Mouse (Mus musculus) neural tube, embryonic 11.5 days (tissue): ENCODE results near the gene Klc1. TPM values are rescaled to one million over a fixed set of nuclear protein-coding genes. Genes with fewer than 3 reads are reported as not detected.

Experiments
- ATAC-seq: fragments of 200-750 bp; cut with Nextera tagmentation; 2 replicates; pipeline ENCODE4 v1.8.0; 2017; ENCODE audit warnings: moderate number of reproducible peaks, mild to moderate bottlenecking, moderate TSS enrichment, moderate library complexity; ENCODE audit not compliant: insufficient read depth, low FRiP score, low TSS enrichment
- DNase-seq: peaks from one replicate; pipeline ENCODE4 v3.0.0-alpha.2; 2015; ENCODE audit warnings: low spot score
- H3K27ac ChIP-seq: fragments of 300-500 bp; sonication (generic); 2 replicates; pipeline ENCODE4 v1.5.1; 2014; ENCODE audit warnings: low read depth, mild to moderate bottlenecking, low read length
- H3K27me3 ChIP-seq: fragments of 300-500 bp; sonication (generic); 2 replicates; pipeline ENCODE4 v1.6.1; 2014; ENCODE audit warnings: mild to moderate bottlenecking, low read length, mixed read lengths; ENCODE audit not compliant: control insufficient read depth, insufficient read depth
- H3K36me3 ChIP-seq: fragments of 300-500 bp; sonication (generic); 2 replicates; pipeline ENCODE4 v1.6.1; 2014; ENCODE audit warnings: mild to moderate bottlenecking, low read length, moderate library complexity, mixed read lengths; ENCODE audit not compliant: control insufficient read depth, insufficient read depth
- H3K4me1 ChIP-seq: fragments of 300-500 bp; sonication (generic); 2 replicates; pipeline ENCODE4 v1.6.1; 2014; ENCODE audit warnings: low read length, mixed read lengths; ENCODE audit not compliant: control insufficient read depth, insufficient read depth
- H3K4me2 ChIP-seq: fragments of 300-500 bp; sonication (generic); 2 replicates; pipeline ENCODE4 v1.6.1; 2014; ENCODE audit warnings: low read depth, mild to moderate bottlenecking, moderate library complexity
- H3K4me3 ChIP-seq: fragments of 300-500 bp; sonication (generic); 2 replicates; pipeline ENCODE4 v1.5.1; 2014; ENCODE audit warnings: low read depth, low read length
- H3K9ac ChIP-seq: fragments of 300-500 bp; sonication (generic); 2 replicates; pipeline ENCODE4 v1.6.1; 2014; ENCODE audit warnings: mild to moderate bottlenecking, low read length
- H3K9me3 ChIP-seq: fragments of 300-500 bp; sonication (generic); 2 replicates; pipeline ENCODE4 v1.6.1; 2016; ENCODE audit warnings: low read length; ENCODE audit not compliant: control insufficient read depth
- WGBS: fragments of 180-500 bp; shearing (Covaris S2); extraction: QIAGEN DNeasy Blood & Tissue Kit; methylation state at CpG from one replicate; pipeline ENCODE4 v1.1.7; 2014; 5-methylcytosine and 5-hydroxymethylcytosine counted together
- polyA plus RNA-seq: library from polyadenylated mRNA; unstranded; fragments of >200 nt; fragmentation: Nextera tagmentation; extraction: Ambion mirVana; gene quantifications from 2 replicates; pipeline ENCODE4 v1.2.1, GENCODE M21; 2014

Gene Klc1
- polyA plus RNA-seq, 1 experiment from 2014 or later = 364 TPM

DNA sequence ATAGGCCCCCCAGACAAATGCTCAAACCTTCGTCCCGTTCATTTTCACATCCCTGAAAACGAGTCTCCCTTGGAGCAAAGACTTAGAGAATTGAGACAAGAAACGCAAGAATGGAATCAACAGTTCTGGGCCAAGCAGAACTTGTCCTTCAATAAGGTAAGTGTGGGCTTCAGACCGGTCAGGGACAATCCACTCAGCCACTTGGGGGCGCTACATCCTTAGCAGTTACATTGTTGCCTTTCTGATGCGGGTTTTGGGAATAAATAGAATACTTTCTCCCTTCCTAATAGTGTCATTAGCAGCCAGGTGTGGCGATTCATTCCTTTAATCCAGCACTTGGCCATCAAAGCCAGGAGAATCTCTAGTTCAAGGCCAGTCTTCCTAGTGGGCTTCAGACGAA is 36.0 kb upstream of the Klc1 start:
- no peak overlapping the region for H3K4me2 ChIP-seq
- 0 out of 2 replicates have a peak, but pooled peaks cover 3% of the 10 kb centered on the region for H3K4me1 ChIP-seq
- H3K9me3 ChIP-seq = no peaks in the 10 kb centered on the region
- no peak overlapping the region for H3K9ac ChIP-seq
- ATAC-seq (no peak), DNase-seq (no peak)
- H3K4me3 ChIP-seq = no peak overlapping the region
- WGBS = 79% methylated on average over 9 of the region's 9 CpGs
- H3K36me3 ChIP-seq = no peaks in the 10 kb centered on the region; the same call in 1 of the 2 replicates
- no peak overlapping the region for H3K27ac ChIP-seq
- H3K27me3 ChIP-seq = no peaks in the 10 kb centered on the region

DNA sequence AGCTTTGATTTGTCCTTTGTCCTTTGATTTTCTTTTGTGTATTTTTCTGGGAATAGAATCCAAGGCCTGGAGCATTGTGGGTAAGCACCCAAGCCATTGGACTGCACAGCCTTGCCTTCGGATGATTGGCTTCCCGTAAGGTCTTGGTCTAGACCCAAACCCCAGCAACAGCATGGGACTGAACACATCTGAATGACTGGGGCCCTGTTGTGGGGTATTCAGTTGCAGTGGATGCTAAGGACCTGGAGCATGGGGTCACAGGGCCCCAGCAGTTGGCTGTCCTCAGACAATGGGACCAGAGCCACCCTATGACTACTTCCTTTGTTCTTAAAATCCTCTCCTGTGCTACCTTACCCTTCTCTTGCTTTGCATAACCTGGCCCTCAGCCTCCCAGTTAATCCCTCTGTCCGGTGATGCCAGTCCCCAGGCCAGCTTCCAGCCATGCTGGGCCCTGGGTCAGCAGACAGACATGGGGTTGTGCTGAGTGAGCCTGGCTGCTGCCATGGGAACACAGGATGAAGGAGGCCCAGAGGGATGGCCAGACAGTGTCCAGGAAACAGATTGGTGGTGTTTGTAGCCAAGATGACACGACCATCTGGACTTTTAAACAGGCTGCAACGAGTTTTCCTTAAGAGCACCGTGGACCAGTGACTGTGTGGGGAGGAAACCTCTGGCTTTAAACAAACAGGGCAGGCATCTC is 33.9 kb upstream of the Klc1 start:
- Histone ChIP-seq H3K9me3 (no peaks in the 10 kb centered on the region), H3K36me3 (no peaks in the 10 kb centered on the region; the same call in 1 of the 2 replicates), H3K4me3 (no peak overlapping the region), H3K9ac (peak overlapping the region; percentile 15; the same call in 1 of the 2 replicates), H3K27ac (peak overlapping the region; percentile 40; the same call in 1 of the 2 replicates), H3K4me1 (0 out of 2 replicates have a peak, but pooled peaks cover 3% of the 10 kb centered on the region), H3K27me3 (no peaks in the 10 kb centered on the region), H3K4me2 (no peak overlapping the region)
- ATAC-seq = no peak
- WGBS = 48% methylated on average over 6 of the region's 6 CpGs
- DNase-seq = no peak

DNA sequence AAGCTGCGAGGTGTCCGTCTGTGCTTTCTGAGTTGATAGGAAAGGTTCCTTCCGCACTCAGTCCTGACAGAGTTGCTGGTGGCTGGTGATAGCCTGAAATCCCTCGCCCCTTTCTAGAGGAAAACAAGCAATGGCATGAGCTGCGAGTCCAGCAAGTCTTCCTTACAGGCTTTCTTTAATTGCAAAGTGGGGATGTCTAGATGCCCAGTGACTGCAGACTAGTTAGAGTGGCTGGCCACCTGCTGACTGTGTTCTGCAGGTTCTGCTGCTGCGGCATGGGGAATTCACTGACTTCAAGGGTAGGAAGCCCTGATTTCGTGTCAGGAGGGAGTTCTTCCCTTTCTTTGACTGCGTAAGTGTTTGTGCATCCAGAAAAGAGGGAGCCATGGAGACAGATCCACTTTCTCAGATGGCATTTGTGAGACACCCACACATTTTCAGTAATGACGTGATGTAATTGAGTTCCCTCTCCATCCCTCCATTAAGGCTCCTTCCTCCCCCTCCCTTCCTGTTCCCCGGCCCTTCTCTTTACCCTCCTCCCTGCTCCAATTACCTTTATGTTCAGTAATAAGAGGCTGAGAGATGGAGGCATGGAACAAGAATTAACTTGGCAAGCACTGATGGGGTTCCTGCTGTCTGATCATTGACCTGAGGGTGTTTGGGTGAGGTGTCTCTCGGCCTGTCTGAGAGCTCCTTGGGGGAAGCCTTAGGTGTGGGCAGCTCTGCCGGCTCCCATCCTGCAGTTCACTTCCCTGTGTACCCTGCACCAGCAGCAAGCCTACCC is 33.1 kb upstream of the Klc1 start:
- no peak overlapping the region for H3K4me2 ChIP-seq
- H3K9ac ChIP-seq = no peak overlapping the region
- no peak overlapping the region for H3K27ac ChIP-seq
- H3K4me3 ChIP-seq = no peak overlapping the region
- H3K36me3 ChIP-seq = no peaks in the 10 kb centered on the region; the same call in 1 of the 2 replicates
- ATAC-seq = no peak
- 67% methylated on average over 12 of the region's 12 CpGs for WGBS
- no peak for DNase-seq
- no peaks in the 10 kb centered on the region for H3K27me3 ChIP-seq
- no peaks in the 10 kb centered on the region for H3K9me3 ChIP-seq
- H3K4me1 ChIP-seq = 0 out of 2 replicates have a peak, but pooled peaks cover 3% of the 10 kb centered on the region

DNA sequence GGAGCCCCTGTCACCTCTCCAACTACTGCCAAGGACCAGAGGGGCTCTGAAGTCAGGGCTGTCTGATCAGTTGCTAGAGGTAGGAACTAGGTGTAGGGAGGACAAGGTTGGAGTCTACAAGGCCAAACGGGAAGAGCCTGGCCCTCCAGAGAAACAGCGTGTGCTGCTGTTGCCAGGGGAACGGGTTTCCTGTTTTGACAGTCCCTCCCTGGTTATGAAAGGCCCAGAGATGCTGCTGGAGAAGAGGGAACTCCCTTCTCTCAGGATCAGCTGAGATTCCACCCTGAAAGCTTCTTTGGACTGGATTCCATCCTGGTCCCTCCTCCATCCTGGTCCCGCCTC is 32.6 kb upstream of the Klc1 start:
- Histone ChIP-seq H3K36me3 (no peaks in the 10 kb centered on the region; the same call in 1 of the 2 replicates), H3K9me3 (no peaks in the 10 kb centered on the region), H3K4me2 (no peak overlapping the region), H3K9ac (no peak overlapping the region), H3K27me3 (no peaks in the 10 kb centered on the region), H3K4me3 (no peak overlapping the region), H3K27ac (no peak overlapping the region), H3K4me1 (0 out of 2 replicates have a peak, but pooled peaks cover 3% of the 10 kb centered on the region)
- ATAC-seq = no peak
- 77% methylated on average over 4 of the region's 4 CpGs for WGBS
- no peak for DNase-seq

DNA sequence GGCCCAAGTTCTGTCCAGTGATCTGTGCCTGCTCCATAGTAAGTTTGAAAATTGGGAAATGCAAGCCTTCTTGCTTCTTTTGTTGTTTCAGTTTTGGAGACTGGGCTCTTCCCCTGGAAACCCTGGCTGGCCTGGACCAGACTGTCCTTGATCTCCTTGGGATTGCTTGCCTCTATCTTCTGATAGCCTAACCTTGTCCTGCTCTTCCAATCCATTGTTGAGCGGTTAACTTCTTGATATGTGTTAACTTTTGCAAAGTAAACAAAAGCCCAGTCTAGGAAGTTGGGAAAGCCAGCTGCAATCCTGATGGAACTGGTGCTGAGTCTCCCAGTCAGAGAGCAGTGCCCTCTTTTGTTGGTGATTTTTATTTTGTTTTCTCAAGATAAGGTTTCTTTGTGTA is 30.7 kb upstream of the Klc1 start:
- Histone ChIP-seq H3K4me1 (0 out of 2 replicates have a peak, but pooled peaks cover 3% of the 10 kb centered on the region), H3K4me2 (no peak overlapping the region), H3K4me3 (no peak overlapping the region), H3K36me3 (no peaks in the 10 kb centered on the region; the same call in 1 of the 2 replicates), H3K9me3 (no peaks in the 10 kb centered on the region), H3K27ac (no peak overlapping the region), H3K27me3 (no peaks in the 10 kb centered on the region), H3K9ac (no peak overlapping the region)
- ATAC-seq (no peak), DNase-seq (no peak)
- WGBS = 91% methylated on average over 1 of the region's 1 CpGs

DNA sequence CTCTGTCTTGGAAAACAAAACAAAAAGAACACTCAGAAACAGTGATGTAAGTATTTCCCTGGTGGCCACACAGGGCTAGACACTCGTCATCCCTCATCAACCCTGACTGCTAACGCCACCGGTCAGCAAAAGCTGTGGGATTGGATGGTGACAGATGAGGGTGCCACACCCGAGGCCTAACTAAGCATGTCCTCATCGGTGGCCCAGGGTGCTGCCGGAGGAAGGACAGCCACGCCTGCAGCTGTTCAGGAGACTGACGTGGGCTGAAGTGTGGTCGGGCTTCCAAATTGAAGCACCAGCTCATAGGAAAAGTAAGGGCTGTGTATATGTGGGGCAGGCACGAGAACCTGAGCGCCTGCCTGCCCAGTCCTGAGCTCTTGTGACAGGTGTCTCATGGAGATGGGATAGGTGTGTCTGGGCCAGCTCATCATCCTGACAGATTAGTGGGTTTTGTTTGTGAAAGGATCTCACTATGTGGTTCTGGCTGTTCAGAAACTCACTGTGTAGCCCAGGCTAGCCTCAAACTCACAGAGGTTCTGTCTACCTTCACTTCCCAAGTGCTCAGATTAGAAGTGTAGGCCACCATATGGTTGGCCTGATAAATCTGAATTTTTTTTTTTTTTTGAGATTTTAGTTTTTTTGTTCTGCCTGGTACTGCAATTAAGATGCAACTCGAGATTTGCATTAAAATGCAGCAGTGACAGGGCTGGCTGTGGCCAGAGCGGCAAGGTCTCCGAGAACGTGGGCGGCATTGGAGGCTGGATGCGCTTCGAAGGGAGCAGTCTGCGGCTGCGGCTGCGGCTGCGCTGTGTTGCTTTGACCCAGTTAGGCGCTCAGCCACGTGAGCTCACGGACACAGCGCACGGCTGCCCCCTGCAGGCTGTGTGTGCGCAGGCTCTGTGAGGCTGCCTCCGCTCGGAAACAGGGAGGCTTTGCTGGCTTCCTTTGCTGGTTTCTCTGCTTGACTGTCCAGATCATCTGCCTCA is 26.5 kb upstream of the Klc1 start:
- H3K4me3 ChIP-seq = no peak overlapping the region
- no peak overlapping the region for H3K9ac ChIP-seq

DNA sequence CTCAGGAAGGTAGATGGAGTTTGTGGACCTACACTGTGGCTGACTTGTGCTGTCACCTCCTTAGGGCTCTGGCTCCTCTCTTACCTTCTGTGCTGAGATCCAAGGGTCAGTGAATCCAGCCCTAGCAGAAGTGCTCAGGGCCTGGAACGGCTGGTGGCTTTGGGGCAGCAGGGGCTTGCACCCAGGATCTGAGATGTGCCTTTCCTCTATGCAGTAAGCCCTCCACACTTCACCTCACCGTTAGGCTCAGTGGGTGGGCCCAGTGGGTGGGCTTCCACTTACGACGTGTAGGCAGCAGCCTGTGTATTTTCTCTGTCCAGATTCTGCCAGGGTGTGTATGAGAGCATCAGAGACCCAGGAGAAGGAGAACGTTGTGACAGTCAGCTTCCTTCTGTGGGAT is 25.7 kb upstream of the Klc1 start:
- Histone ChIP-seq H3K9ac (no peak overlapping the region), H3K27me3 (no peaks in the 10 kb centered on the region), H3K4me3 (no peak overlapping the region), H3K4me1 (no peaks in the 10 kb centered on the region), H3K36me3 (no peaks in the 10 kb centered on the region; the same call in 1 of the 2 replicates), H3K9me3 (no peaks in the 10 kb centered on the region), H3K4me2 (no peak overlapping the region), H3K27ac (no peak overlapping the region)
- ATAC-seq (no peak), DNase-seq (no peak)
- WGBS = 62% methylated on average over 5 of the region's 5 CpGs

More for the DNA sequence above, 26.5 kb upstream of the Klc1 start:
- ATAC-seq = peak; percentile 74
- no peak overlapping the region for H3K27ac ChIP-seq
- no peaks in the 10 kb centered on the region for H3K4me1 ChIP-seq
- no peaks in the 10 kb centered on the region for H3K9me3 ChIP-seq
- H3K27me3 ChIP-seq = no peaks in the 10 kb centered on the region
- 0 out of 2 replicates have a peak overlapping the region, but pooled peaks have one; percentile 14 for H3K4me2 ChIP-seq
- H3K36me3 ChIP-seq = no peaks in the 10 kb centered on the region; the same call in 1 of the 2 replicates
- peak; percentile 95 for DNase-seq
- WGBS = 34% methylated on average over 30 of the region's 30 CpGs

DNA sequence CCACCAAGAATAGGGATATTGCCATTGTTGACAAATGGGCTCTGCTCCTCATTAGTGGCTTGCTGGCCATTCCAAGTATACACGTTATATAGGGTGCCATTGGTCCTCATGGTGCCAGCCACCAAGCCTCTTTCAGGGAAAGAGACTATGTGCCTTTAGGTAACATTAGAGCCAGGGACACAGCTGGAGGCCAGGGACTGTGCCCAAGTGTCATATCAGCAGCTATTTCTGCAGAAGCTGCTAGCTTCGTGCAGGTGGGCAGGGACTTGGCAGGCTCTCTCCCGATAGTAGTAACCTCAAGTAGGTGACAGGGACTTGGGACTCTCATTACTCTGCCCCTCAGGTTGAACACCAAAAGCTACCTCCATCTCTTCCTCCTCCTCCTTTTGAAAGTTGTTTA is 23.7 kb upstream of the Klc1 start:
- ATAC-seq (no peak), DNase-seq (no peak)
- H3K4me2 ChIP-seq = no peak overlapping the region
- no peaks in the 10 kb centered on the region for H3K4me1 ChIP-seq
- no peak overlapping the region for H3K27ac ChIP-seq
- H3K27me3 ChIP-seq = no peaks in the 10 kb centered on the region
- H3K9me3 ChIP-seq = no peaks in the 10 kb centered on the region
- no peak overlapping the region for H3K9ac ChIP-seq
- 93% methylated on average over 3 of the region's 3 CpGs for WGBS
- no peak overlapping the region for H3K4me3 ChIP-seq
- no peaks in the 10 kb centered on the region; the same call in 1 of the 2 replicates for H3K36me3 ChIP-seq
